Mouse (Mus musculus) heart, postnatal 10 days (tissue): Measurements from ENCODE around the gene Dvl3. TPM values are rescaled to one million over a fixed set of nuclear protein-coding genes. Genes with fewer than 3 reads are reported as not detected.
"Not testable (repeated sequence)": the region's sequence is repeated elsewhere in the genome, so short reads cannot be mapped to it uniquely, and the experiment has no call there.

Source experiments
- DNase-seq, 2 experiments: peaks; one replicate each; pipeline ENCODE4 v3.0.0; 2021
- intact Hi-C: fragments of 180-260 bp; cut with DNase I; formaldehyde crosslinking; loops from one replicate; pipeline ENCODE4 v1.15.1; 2025
- total RNA-seq, 2 experiments: library from RNA; stranded (reverse); gene quantifications; 2 replicates each; pipeline ENCODE4 v1.2.3; 2021

Gene Dvl3
- total RNA-seq: 10 to 100 TPM; 60.7 to 61.7 TPM

GRCm38 (mm10) chr16:20516726-20517201, at the start of gene Dvl3:
Gene Dvl3 (plus strand): TSS chr16:20516982.
- DNase-seq: peak; percentile 93 to 95

GRCm38 (mm10) chr16:20470981-20471380, 45.8 kb upstream of the Dvl3 start:
- no peak for DNase-seq
- intact Hi-C loops: loop anchor here (5.0 kb wide), 1 partner anchor 44 kb away; the partner anchor contains the start of gene Abcc5

More at GRCm38 (mm10) chr16:20516726-20517201, at the start of gene Dvl3:
- intact Hi-C loops: loop anchor here (1.0 to 5.0 kb wide), 3 partner anchors 18 to 96 kb away; partner anchors contain the start of genes Alg3, Ap2m1, Eef1akmt4 and Eif2b5

- no peak for DNase-seq
- intact Hi-C loops: loop anchor here (5.0 kb wide), 1 partner anchor 44 kb away; the partner anchor contains the start of gene Abcc5
Observed at GRCm38 (mm10) chr16:20471686-20472085, 45.1 kb upstream of the Dvl3 start.

DNA sequence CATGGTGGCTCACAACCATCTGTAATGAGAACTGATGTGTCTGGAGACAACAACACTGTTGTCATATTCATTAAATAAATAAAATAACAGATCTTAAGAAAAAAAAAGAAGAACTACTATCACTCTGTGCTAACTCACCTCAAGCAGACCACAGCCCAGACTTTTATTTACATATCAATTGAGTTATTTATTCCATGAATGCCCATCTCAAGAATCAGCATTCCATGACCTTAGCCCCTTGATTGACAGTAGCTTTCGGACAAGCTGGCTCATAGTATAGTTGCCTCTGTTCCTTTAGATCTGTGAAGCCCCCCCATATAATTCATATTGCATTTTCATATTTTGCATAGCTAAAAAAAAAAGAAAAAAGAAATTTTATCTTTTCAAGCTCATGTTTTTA, 43.0 kb upstream of the Dvl3 start:
- DNase-seq: no peak
- intact Hi-C loops: loop anchor here (5.0 kb wide), 1 partner anchor 46 kb away; the partner anchor contains the start of gene Abcc5

GRCm38 (mm10) chr16:20474211-20474610, 42.6 kb upstream of the Dvl3 start:
- no peak for DNase-seq
- intact Hi-C loops: loop anchor here (5.0 kb wide), 1 partner anchor 47 kb away; the partner anchor contains the start of gene Abcc5

DNA sequence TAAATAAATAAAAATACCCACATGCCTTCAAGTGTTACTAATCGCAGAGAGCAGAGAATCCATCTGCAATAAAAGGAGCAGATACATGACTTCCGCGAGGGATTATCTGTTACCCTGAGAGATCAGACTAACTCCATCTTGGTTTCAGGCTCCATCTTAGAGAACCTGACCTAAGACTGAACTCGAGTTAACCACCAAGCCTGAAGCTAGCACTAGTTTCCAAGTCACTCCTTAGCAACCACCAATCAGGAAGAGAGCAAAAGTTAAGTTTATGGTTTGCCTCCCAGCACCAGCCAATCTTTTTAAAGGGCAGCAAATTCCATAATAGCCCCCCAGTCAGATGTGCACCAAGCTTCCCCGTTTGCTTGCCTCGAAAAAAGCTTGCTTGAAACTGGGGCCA, 42.0 kb upstream of the Dvl3 start:
- intact Hi-C loops: loop anchor here (5.0 kb wide), 2 partner anchors 47 to 172 kb away; partner anchors contain the start of genes Abcc5 and Parl

DNA sequence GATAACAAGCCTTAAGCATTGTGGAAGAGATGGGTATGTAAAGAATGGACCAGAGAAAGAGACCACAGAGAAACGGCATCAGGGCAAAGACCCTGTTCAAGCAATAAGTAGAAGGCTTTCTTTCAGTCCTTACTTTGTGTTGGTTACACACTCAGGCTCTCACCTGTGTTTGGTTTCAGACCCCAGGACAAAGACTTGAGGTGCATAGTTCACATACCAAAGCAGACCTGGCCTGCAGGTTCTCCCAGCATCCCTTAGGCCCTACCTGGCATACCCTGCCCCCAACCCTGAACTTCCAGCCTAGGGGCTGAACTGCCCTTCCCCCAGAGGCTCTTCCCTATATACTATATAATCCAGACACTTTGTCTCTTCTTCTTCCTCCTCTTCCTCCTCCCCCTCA, 41.4 kb upstream of the Dvl3 start:
- DNase-seq: no peak
- intact Hi-C loops: loop anchor here (5.0 kb wide), 1 partner anchor 173 kb away; the partner anchor contains the start of gene Parl

More for the DNA sequence above, 42.0 kb upstream of the Dvl3 start:
- no peak for DNase-seq

DNA sequence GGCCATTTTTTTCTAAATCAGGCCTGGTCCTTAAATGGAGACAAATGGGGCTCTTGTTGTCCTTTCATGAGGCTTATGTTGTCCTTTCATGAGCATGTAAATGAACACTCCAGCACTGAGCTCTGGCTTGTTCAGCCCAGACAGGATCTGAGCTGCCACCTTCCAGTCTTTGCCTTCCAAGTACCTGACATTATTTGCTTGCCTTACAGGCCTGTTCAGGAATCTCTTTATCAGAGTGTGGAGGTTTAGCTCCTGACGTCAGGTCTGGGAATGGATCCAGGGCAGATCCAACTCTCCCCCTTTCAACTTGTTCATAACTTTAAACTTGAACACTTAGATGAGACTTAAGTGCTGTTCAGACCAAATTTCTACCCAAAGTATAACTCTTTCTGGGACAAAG, 39.9 kb upstream of the Dvl3 start:
- DNase-seq: peak; percentile 82 to 86
- intact Hi-C loops: loop anchor here (5.0 kb wide), 1 partner anchor 175 kb away; the partner anchor contains the start of gene Parl

GRCm38 (mm10) chr16:20477270-20477669, 39.5 kb upstream of the Dvl3 start:
- intact Hi-C loops: loop anchor here (5.0 kb wide), 1 partner anchor 175 kb away; the partner anchor contains the start of gene Parl

GRCm38 (mm10) chr16:20478504-20478903, 38.3 kb upstream of the Dvl3 start:
- intact Hi-C loops: loop anchor here (5.0 kb wide), 1 partner anchor 176 kb away; the partner anchor contains the start of gene Parl
- peak; percentile 6 to 12 for DNase-seq

More at GRCm38 (mm10) chr16:20477270-20477669, 39.5 kb upstream of the Dvl3 start:
- no peak for DNase-seq

- not testable (repeated sequence) for DNase-seq
- intact Hi-C loops: loop anchor here (5.0 kb wide), 1 partner anchor 177 kb away; the partner anchor contains the start of gene Parl
Observed at GRCm38 (mm10) chr16:20479026-20479760, 37.6 kb upstream of the Dvl3 start.

- DNase-seq: peak; percentile 22 to 26
- intact Hi-C loops: no loop called here
Observed at GRCm38 (mm10) chr16:20480115-20480514, 36.7 kb upstream of the Dvl3 start.

DNA sequence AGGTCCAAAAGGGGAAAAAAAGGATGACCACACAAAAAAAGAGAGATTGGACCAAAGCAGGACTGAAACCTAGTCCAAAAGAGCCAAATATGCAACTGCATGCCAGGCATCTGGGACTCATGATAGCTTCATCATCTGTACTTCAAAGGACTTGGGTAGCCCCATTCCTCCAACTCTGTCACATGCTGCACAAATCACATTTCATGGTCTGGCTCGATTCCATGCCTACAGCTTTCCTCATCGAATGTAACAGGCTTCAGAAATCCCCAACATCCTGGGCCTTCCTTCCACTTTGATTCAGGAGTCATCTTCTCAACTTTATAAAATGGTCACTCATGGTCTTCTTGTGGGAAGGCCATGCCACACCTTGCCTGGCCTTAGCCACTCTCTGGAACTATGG, 35.0 kb upstream of the Dvl3 start:
- intact Hi-C loops: no loop called here
- DNase-seq: no peak

- intact Hi-C loops, DNase-seq: not testable (repeated sequence)
Observed at GRCm38 (mm10) chr16:20483716-20484115, 33.1 kb upstream of the Dvl3 start.

DNA sequence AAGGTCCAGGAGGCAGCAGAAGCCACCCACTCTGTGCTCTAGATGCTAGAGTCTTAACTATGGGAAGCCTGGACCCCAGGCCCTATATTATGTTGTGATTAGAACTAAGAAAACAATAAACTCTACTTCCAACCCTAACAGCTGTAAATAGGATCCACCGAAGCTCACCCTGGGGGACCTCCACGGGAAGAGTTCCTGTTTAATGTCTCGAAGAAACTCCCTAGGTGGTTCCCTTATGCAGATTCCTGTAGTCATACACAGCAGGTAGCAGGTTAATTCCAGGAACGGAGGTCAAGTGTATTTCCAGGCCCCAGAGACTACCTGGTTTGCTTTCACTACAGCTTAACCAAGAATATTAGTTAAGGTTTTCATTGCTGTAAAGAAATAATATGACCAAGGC, 31.7 kb upstream of the Dvl3 start:
- intact Hi-C loops: no loop called here

DNA sequence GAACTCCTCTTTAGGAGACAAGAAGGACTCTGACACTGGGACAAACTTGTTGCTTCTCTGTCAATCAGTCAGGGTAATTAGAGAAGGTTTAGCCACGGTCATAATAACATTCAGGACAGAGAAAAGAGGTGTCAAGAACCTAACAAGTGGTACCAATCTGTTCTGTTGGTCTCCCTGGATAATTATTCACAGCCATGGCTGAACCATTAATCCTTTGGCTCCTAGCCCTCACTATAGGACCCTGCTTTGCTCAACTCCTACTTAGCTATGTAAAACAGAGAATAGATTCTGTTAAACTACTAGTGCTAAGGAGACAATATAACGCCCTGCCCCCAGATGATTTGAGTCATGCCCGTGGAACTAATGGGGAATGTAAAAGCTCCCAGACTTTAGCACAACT, 30.7 kb upstream of the Dvl3 start:
- DNase-seq: no peak
- intact Hi-C loops: no loop called here

More for the DNA sequence above, 31.7 kb upstream of the Dvl3 start:
- no peak for DNase-seq

DNA sequence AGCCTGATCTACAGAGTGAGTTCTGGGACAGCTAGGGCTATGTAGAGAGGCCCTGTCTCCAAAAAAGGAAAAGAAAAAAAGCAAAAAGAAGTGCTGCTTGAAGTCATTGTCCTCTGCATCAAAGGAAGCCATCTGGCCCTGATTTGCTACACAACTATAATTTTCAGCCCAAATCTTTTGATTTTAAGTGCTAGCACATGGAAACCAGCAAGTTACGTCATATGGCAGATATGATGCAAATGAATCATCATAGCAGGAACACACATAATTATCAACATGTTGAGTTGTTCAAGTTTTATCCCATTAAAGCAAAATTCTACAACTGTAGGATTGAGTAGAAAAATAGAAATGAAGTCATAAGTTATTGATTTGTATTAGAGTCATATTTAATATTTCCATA, 28.6 kb upstream of the Dvl3 start:
- intact Hi-C loops: no loop called here
- DNase-seq: no peak

GRCm38 (mm10) chr16:20488751-20489150, 28.0 kb upstream of the Dvl3 start:
- intact Hi-C loops, DNase-seq: not testable (repeated sequence)

GRCm38 (mm10) chr16:20489233-20489632, 27.5 kb upstream of the Dvl3 start:
- DNase-seq: no peak
- intact Hi-C loops: no loop called here

DNA sequence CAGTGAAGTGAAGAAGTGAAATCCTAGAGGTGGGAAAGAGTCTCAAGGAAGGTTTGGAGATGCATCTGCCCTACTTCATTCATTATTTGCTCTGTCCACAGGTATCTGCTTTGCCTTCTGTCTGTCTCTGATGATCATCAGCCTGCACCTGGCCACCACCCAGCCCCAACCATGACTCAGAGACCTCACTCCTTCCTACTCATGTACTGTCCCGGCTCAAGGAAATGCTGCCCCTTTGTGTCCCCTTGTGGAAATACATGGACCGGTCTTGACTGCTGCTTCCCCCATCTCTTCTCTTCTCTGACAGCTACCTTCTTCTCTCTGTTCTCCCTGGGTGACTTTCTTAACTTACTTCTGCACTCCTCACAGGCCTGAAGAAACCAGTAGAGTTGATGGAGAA, 26.2 kb upstream of the Dvl3 start:
- intact Hi-C loops: loop anchor here (5.0 to 10.0 kb wide), 2 partner anchors 63 to 276 kb away; partner anchors contain the start of gene Abcc5
- peak; percentile 47 to 54 for DNase-seq

DNA sequence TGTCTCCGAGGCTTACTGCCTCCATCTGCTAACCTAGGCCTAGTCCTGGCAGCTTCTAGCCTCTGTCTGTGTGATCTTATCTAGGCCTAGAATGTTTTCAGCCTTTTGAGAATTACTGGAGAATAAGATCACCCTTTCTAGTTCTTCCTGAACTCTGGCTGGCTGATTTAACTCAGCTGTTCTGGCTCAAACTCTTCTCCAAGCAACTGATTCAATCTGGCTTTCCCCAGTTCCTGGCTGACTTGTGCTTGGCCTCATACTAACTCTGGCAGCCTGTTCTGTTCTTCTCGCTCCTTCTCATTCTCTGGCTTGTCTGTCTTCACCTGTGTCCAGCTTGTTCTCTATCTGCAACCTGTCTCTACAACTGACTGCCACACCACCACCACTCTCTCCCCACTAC, 25.5 kb upstream of the Dvl3 start:
- peak; percentile 61 to 63 for DNase-seq
- intact Hi-C loops: loop anchor here (5.0 to 10.0 kb wide), 2 partner anchors 64 to 276 kb away; partner anchors contain the start of gene Abcc5
